Mouse (Mus musculus) ES-E14 (cell line): ENCODE results near the gene 9230112D13Rik. TPM values are rescaled to one million over a fixed set of nuclear protein-coding genes. Genes with fewer than 3 reads are reported as not detected.

Experiments used
- DNase-seq: peaks from one replicate; pipeline ENCODE4 v3.0.0-alpha.2; 2013; ENCODE audit warnings: low read depth, low spot score
- H3K27ac ChIP-seq: 2 replicates; pipeline ENCODE4 v1.5.1; 2012; ENCODE audit warnings: low read depth, mild to moderate bottlenecking, low read length, moderate library complexity, mixed read lengths; ENCODE audit not compliant: poor library complexity, insufficient read depth, severe bottlenecking
- H3K36me3 ChIP-seq: 2 replicates; pipeline ENCODE4 v1.6.1; 2012; ENCODE audit warnings: mild to moderate bottlenecking, low read length, moderate library complexity, mixed read lengths; ENCODE audit not compliant: control insufficient read depth, poor library complexity, insufficient read depth, severe bottlenecking
- H3K4me1 ChIP-seq, 2 experiments: fragments of 150-350 bp in 1 of 2; sonication (generic) in 1 of 2; 2 replicates each; pipeline ENCODE4 v1.6.1; 2012; ENCODE audit warnings: low read length in 2 of 2, mild to moderate bottlenecking in 1 of 2, mixed read lengths in 1 of 2; ENCODE audit not compliant: control insufficient read depth in 2 of 2, insufficient read depth in 2 of 2, poor library complexity in 1 of 2
- H3K4me3 ChIP-seq, 2 experiments: fragments of 150-350 bp in 1 of 2; sonication (generic) in 1 of 2; 2 replicates each; pipeline ENCODE4 v1.5.1; 2012; ENCODE audit warnings: low read length in 2 of 2, low read depth in 1 of 2, mild to moderate bottlenecking in 1 of 2, mixed read lengths in 1 of 2; ENCODE audit not compliant: insufficient read depth in 1 of 2, poor library complexity in 1 of 2, severe bottlenecking in 1 of 2
- H3K9ac ChIP-seq: 2 replicates; pipeline ENCODE4 v1.6.1; 2012; ENCODE audit warnings: low read depth, mild to moderate bottlenecking, low read length, mixed read lengths; ENCODE audit not compliant: poor library complexity, insufficient read depth, severe bottlenecking
- H3K9me3 ChIP-seq: fragments of 150-350 bp; sonication (generic); 2 replicates; pipeline ENCODE4 v1.6.1; 2012; ENCODE audit warnings: low read depth, mild to moderate bottlenecking, low read length; ENCODE audit not compliant: control insufficient read depth, insufficient read depth
- CHD2 ChIP-seq: IDR thresholded peaks from 2 replicates; pipeline ENCODE4 v1.6.1; 2014; ENCODE audit warnings: mild to moderate bottlenecking, low read depth, low read length, inconsistent platforms
- HCFC1 ChIP-seq: IDR thresholded peaks from 2 replicates; pipeline ENCODE4 v1.6.1; 2012; ENCODE audit warnings: low read length, inconsistent platforms, borderline replicate concordance; ENCODE audit not compliant: insufficient read depth
- MAFK ChIP-seq: IDR thresholded peaks from 2 replicates; pipeline ENCODE4 v1.6.1; 2014; ENCODE audit warnings: mild to moderate bottlenecking, low read depth, low read length, inconsistent platforms; ENCODE audit not compliant: insufficient read depth
- ZC3H11A ChIP-seq: IDR thresholded peaks from 2 replicates; pipeline ENCODE4 v1.6.1; 2012; ENCODE audit warnings: low read depth, mild to moderate bottlenecking, inconsistent platforms, low read length, borderline replicate concordance
- ZNF384 ChIP-seq: IDR thresholded peaks from 2 replicates; pipeline ENCODE4 v1.6.1; 2012; ENCODE audit warnings: low read depth, low read length, inconsistent platforms
- in situ Hi-C, 2 experiments: fragments of 600-800 bp; cut with MboI; formaldehyde crosslinking; loops; one replicate each; pipeline ENCODE4 v1.15.1; 2025; ENCODE audit warnings: low sequenced_read_pairs in 2 of 2, inconsistent platforms in 1 of 2; ENCODE audit not compliant: unreplicated experiment in 2 of 2
- total RNA-seq: library from RNA; depleted of rRNA; stranded (reverse); fragments of 300-350 nt; gene quantifications from 2 replicates; pipeline ENCODE4 v1.2.3, GENCODE M21; 2012

The 9230112D13Rik gene
- total RNA-seq, 1 experiment: not detected

GRCm38 (mm10) chr14:34565711-34566110 is 43.1 kb upstream of the 9230112D13Rik start:
- Histone ChIP-seq H3K4me1 (peaks cover 0 to 2% of the 10 kb centered on the region in 2 experiments; a peak in 1 of 4 replicates), H3K4me3 (no peak overlapping the region), H3K36me3 (no peaks in the 10 kb centered on the region), H3K27ac (no peak overlapping the region), H3K9me3 (no peaks in the 10 kb centered on the region), H3K9ac (no peak overlapping the region)
- no peak for DNase-seq
- in situ Hi-C loops: no loop called here
- TF ChIP-seq ZNF384 (no peak), HCFC1 (no peak), ZC3H11A (no peak), CHD2 (no peak), MAFK (no peak)

DNA sequence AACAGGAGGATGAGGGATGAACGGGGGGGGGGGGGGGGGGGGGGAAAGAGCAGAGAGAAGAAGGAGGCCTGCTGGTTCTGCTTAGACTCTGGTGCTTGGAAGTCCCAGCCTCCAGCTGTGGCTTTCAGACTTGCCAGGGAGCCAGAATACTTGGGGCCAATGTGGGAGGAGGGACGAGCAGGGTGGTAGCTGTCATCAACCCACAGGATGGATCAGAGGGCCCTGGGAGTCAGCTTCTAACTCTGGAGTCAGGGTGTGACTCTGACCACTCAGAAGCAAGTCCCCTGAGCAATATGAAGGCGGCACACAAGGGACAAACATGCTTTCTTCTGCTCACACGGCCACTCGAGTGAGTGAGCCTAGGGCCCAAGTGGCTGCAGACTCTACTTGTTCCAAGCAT is 42.0 kb upstream of the 9230112D13Rik start:
- no peak overlapping the region for H3K9ac ChIP-seq
- H3K4me1 ChIP-seq: peaks cover 0 to 4% of the 10 kb centered on the region in 2 experiments; a peak in 1 of 4 replicates
- no peak overlapping the region for H3K4me3 ChIP-seq
- H3K27ac ChIP-seq: no peak overlapping the region
- in situ Hi-C loops: no loop called here
- no peak for DNase-seq
- no peaks in the 10 kb centered on the region for H3K36me3 ChIP-seq
- TF ChIP-seq MAFK: no peak
- TF ChIP-seq ZNF384: no peak
- TF ChIP-seq ZC3H11A: no peak
- TF ChIP-seq HCFC1: no peak
- no peak for TF ChIP-seq CHD2
- no peaks in the 10 kb centered on the region for H3K9me3 ChIP-seq

- in situ Hi-C loops: no loop called here
- H3K36me3 ChIP-seq: no peaks in the 10 kb centered on the region
- H3K27ac ChIP-seq: no peak overlapping the region
- H3K9me3 ChIP-seq: no peaks in the 10 kb centered on the region
- no peak for DNase-seq
- no peak for TF ChIP-seq CHD2
- no peak for TF ChIP-seq ZC3H11A
- no peak for TF ChIP-seq MAFK
- TF ChIP-seq ZNF384: no peak
- TF ChIP-seq HCFC1: no peak
- no peak overlapping the region for H3K9ac ChIP-seq
- H3K4me1 ChIP-seq: peaks cover 0 to 3% of the 10 kb centered on the region in 2 experiments; a peak in 1 of 4 replicates
- no peak overlapping the region for H3K4me3 ChIP-seq
Measured at GRCm38 (mm10) chr14:34562393-34562792, 39.8 kb upstream of the 9230112D13Rik start.

GRCm38 (mm10) chr14:34561647-34562046 is 39.0 kb upstream of the 9230112D13Rik start:
- no peak for TF ChIP-seq HCFC1
- TF ChIP-seq CHD2: no peak
- no peak for TF ChIP-seq ZNF384
- TF ChIP-seq MAFK: no peak
- no peak for TF ChIP-seq ZC3H11A
- Histone ChIP-seq H3K4me3 (no peak overlapping the region), H3K4me1 (peaks cover 0 to 3% of the 10 kb centered on the region in 2 experiments; a peak in 1 of 4 replicates), H3K9ac (no peak overlapping the region), H3K36me3 (no peaks in the 10 kb centered on the region), H3K9me3 (no peaks in the 10 kb centered on the region), H3K27ac (no peak overlapping the region)
- in situ Hi-C loops: no loop called here
- DNase-seq: no peak
